Comparison of ENCODE assay signal across 8 mouse cellular contexts in genomic region chr9:63706152-63706733, GRCm38 (mm10). TPM values are rescaled to one million over a fixed set of nuclear protein-coding genes. Genes with fewer than 3 reads are reported as not detected.
A peak's percentile ranks its signal among the peaks of the same experiment; 100 is the strongest.
DNase-seq lines count a peak whose midpoint lies in the region.

No protein-coding gene starts in this region.

- DNase-seq in urinary bladder, postnatal 25 days (ENCODE audit: low spot score): peak; percentile 58
- no peak for DNase-seq in urinary bladder, adult 2 months (ENCODE audit: low spot score)
- DNase-seq in cerebellum, adult 9-11 months: peak; percentile 57
- DNase-seq in heart, adult 18-20 months: peak; percentile 80 to 87
- peak; percentile 79 for DNase-seq in kidney, adult 9 months
- DNase-seq in lung, postnatal 10 days: peak; percentile 84
- peak; percentile 86 for DNase-seq in skeletal muscle tissue, adult 2 months (ENCODE audit: low read depth, low spot score)
- DNase-seq in embryo, embryonic 9.5 days (ENCODE audit: extremely low spot score): no peak

RNA-seq across cellular contexts. Expression of gene Smad3, which starts 51.6 kb away (rescaled TPM):
- 33.3 and 39.4 TPM in 2 replicates for polyA plus RNA-seq in urinary bladder, adult 2 months (2012; rRNA removed)
- 10 to 100 TPM in 1 of 2 experiments, 1 to 10 TPM in 1; 9.1 to 10.3 TPM for total RNA-seq in heart, adult 18-20 months (2021)

Comparison
In these comparisons a context has a peak if more than half of its experiments do, and no peak if none do; other contexts are left out.
1. DNase-seq: peak in urinary bladder, postnatal 25 days (single experiment), cerebellum, adult 9-11 months (single experiment), heart, adult 18-20 months (2 of 2), kidney, adult 9 months (single experiment), lung, postnatal 10 days (single experiment) and skeletal muscle tissue, adult 2 months (single experiment); none in urinary bladder, adult 2 months (single experiment) and embryo, embryonic 9.5 days (single experiment).